Mouse (Mus musculus) midbrain, embryonic 13.5 days (tissue): ENCODE data around the gene Mecom. TPM values are rescaled to one million over a fixed set of nuclear protein-coding genes. Genes with fewer than 3 reads are reported as not detected.
"Not testable (repeated sequence)": the region's sequence is repeated elsewhere in the genome, so short reads cannot be mapped to it uniquely, and the experiment has no call there.

ENCODE experiments used
- ATAC-seq: fragments of 200-750 bp; cut with Nextera tagmentation; 2 replicates; pipeline ENCODE4 v1.8.0; 2017; ENCODE audit warnings: mild to moderate bottlenecking, moderate TSS enrichment, moderate library complexity
- H3K27ac ChIP-seq: fragments of 300-500 bp; sonication (generic); 2 replicates; pipeline ENCODE4 v1.5.1; 2015; ENCODE audit warnings: inconsistent platforms, mild to moderate bottlenecking, moderate library complexity
- H3K27me3 ChIP-seq: fragments of 300-500 bp; sonication (generic); 2 replicates; pipeline ENCODE4 v1.6.1; 2015; ENCODE audit warnings: mild to moderate bottlenecking, inconsistent platforms
- H3K36me3 ChIP-seq: fragments of 300-500 bp; sonication (generic); 2 replicates; pipeline ENCODE4 v1.6.1; 2015; ENCODE audit warnings: mild to moderate bottlenecking, inconsistent platforms
- H3K4me1 ChIP-seq: fragments of 300-500 bp; sonication (generic); replicated peaks from 2 replicates; pipeline ENCODE4 v1.6.1; 2015; ENCODE audit warnings: inconsistent platforms
- H3K4me2 ChIP-seq: fragments of 300-500 bp; sonication (generic); replicated peaks from 2 replicates; pipeline ENCODE4 v1.6.1; 2015; ENCODE audit warnings: moderate library complexity, mild to moderate bottlenecking, inconsistent platforms
- H3K4me3 ChIP-seq: fragments of 300-500 bp; sonication (generic); replicated peaks from 2 replicates; pipeline ENCODE4 v1.5.1; 2015; ENCODE audit warnings: mild to moderate bottlenecking, inconsistent platforms
- H3K9ac ChIP-seq: fragments of 300-500 bp; sonication (generic); replicated peaks from 2 replicates; pipeline ENCODE4 v1.6.1; 2015; ENCODE audit warnings: mild to moderate bottlenecking, inconsistent platforms
- H3K9me3 ChIP-seq: fragments of 300-500 bp; sonication (generic); 2 replicates; pipeline ENCODE4 v1.6.1; 2016; ENCODE audit warnings: mild to moderate bottlenecking, inconsistent platforms
- WGBS: fragments of 180-500 bp; shearing (Covaris S2); methylation state at CpG from one replicate; pipeline ENCODE4 v1.1.7; 2015; 5-methylcytosine and 5-hydroxymethylcytosine counted together
- polyA plus RNA-seq: library from polyadenylated mRNA; unstranded; fragments of >200 nt; fragmentation: Nextera tagmentation; extraction: Ambion mirVana; gene quantifications from 2 replicates; pipeline ENCODE4 v1.2.1, GENCODE M21; 2015

Mecom gene
- polyA plus RNA-seq, 1 experiment from 2014 or later = 11.1 TPM

DNA sequence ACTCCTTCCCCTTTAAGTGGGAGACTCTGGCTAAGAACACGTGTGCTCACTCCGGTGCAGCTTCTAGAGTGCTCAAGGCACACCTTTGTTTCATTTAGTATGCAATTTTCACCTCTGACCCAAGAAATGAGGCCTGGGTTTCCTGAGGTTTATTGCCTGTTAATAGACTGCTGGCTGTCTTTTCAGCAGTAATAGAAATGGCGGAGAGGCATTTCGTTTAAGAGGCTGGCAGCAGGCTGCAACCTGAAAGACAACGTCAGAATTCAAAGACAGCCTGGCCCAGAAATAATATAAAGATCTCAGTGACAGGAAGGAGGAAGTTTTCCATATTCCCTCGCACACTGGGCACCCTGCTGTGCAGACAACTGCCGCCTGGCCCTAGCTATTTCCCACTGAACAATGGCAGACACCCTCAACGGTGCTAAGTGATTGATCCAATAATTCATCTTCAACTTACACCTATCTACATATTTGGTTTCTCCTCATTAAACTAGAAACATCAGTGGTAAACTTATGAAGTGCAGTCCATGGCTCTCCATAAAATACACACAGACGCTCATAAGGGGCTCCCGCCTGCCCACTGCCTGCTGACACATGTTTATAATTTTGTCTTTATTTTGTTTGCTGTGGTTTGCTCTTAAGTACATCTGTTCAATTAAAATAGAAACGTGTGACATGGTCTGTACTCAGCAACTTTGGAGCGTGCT is 319.7 kb downstream of the Mecom start:
- WGBS = 40% methylated on average over 12 of the region's 12 CpGs
- peaks cover 25% of the 10 kb centered on the region for H3K4me1 ChIP-seq
- H3K36me3 ChIP-seq = no peaks in the 10 kb centered on the region
- H3K4me3 ChIP-seq = no peak overlapping the region
- no peak overlapping the region for H3K9ac ChIP-seq
- peak overlapping the region; percentile 6; the same call in 1 of the 2 replicates for H3K4me2 ChIP-seq
- no peak for ATAC-seq
- no peak overlapping the region for H3K27ac ChIP-seq
- H3K9me3 ChIP-seq = no peaks in the 10 kb centered on the region
- peaks cover 30% of the 10 kb centered on the region for H3K27me3 ChIP-seq

DNA sequence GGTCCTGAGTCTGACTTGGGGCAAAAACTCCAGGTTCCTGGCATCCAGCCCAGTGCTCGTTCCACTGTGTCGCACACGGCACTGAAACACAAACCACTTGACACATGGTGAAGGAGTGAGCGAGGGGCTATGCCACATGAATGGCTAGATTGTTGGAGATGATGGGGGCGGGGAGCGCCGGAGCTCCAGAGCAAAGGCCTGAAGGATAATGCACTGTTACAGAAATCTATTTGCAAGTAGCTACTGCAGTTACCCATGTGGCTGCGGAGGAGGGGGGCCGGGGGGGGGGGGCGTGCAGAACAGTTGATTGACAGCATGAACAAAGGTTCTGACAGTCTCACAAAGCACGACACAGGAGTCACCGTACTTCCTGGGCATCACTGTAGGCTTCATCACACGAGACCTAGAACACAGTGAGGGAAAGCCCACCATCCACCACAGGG is 320.9 kb downstream of the Mecom start:
- no peak overlapping the region for H3K27ac ChIP-seq
- peak overlapping the region; percentile 18 for H3K4me2 ChIP-seq
- WGBS = 15% methylated on average over 13 of the region's 13 CpGs
- H3K27me3 ChIP-seq = peaks cover 40% of the 10 kb centered on the region
- no peak overlapping the region for H3K9ac ChIP-seq
- peaks cover 30% of the 10 kb centered on the region for H3K4me1 ChIP-seq
- H3K4me3 ChIP-seq = no peak overlapping the region
- H3K9me3 ChIP-seq = no peaks in the 10 kb centered on the region
- no peaks in the 10 kb centered on the region for H3K36me3 ChIP-seq
- peak; percentile 96 for ATAC-seq

DNA sequence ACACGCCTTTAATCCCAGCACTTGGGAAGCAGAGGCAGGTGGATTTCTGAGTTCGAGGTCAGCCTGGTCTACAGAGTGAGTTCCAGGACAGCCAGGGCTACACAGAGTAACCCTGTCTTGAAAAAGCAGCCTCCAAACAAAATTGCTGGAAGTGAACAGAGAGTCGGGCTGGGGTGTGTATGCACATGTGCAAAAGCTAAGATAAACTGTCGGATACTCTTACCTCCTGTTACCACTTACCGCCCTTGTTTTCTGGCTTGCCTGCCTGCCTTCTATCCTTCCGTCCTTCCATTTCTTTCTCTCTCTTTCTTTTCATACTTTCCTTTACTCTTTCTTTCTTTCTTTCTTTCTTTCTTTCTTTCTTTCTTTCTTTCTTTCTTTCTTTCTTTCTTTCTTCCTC is 322.6 kb downstream of the Mecom start:
- 92% methylated on average over 6 of the region's 6 CpGs for WGBS
- not testable (repeated sequence) for H3K27ac ChIP-seq, H3K4me2 ChIP-seq, ATAC-seq, H3K36me3 ChIP-seq, H3K9me3 ChIP-seq, H3K9ac ChIP-seq, H3K4me3 ChIP-seq
- Histone ChIP-seq H3K27me3 (peaks cover 56% of the 10 kb centered on the region), H3K4me1 (peaks cover 45% of the 10 kb centered on the region)

DNA sequence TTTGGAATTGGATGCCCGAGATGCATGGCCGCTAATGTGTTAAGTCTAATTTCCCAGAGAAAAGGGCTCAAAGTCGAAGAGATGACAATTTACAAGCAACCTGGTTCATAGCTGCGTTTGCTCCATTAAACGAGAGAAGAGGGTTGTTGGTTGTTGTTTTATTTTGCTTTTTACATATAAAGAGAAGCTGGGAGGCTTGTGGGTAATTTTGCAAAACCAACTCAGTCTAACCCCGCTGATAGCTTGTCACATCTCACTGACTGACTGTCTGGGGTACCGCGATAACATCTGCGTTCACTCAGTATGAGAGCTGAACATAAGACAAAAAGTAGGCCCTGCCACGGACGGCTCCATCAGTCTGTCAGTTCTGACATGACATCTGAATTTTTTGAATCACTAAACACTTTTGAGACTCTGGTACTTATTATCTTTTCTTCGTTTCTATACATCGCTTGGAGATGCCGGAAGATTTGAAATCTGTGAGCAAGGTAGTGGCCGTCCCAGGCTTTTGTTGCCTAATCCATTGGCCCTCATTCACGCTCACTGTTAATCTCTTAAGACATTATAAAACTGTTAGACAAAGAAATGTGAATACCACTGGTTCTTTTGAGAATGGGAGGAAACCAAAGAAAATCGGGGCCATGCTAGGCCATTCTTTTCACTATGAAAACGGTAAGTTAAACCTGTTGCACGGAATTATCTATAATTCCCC is 327.0 kb downstream of the Mecom start:
- peak overlapping the region; percentile 38 for H3K4me2 ChIP-seq
- H3K9me3 ChIP-seq = no peaks in the 10 kb centered on the region
- no peak overlapping the region for H3K9ac ChIP-seq
- H3K27ac ChIP-seq = no peak overlapping the region
- H3K4me1 ChIP-seq = peaks cover 36% of the 10 kb centered on the region
- peaks cover 76% of the 10 kb centered on the region for H3K27me3 ChIP-seq
- ATAC-seq = peak; percentile 73; the same call in 1 of the 2 replicates
- 6% methylated on average over 19 of the region's 19 CpGs for WGBS
- H3K36me3 ChIP-seq = no peaks in the 10 kb centered on the region
- 0 out of 2 replicates have a peak overlapping the region, but pooled peaks have one; percentile 3 for H3K4me3 ChIP-seq

DNA sequence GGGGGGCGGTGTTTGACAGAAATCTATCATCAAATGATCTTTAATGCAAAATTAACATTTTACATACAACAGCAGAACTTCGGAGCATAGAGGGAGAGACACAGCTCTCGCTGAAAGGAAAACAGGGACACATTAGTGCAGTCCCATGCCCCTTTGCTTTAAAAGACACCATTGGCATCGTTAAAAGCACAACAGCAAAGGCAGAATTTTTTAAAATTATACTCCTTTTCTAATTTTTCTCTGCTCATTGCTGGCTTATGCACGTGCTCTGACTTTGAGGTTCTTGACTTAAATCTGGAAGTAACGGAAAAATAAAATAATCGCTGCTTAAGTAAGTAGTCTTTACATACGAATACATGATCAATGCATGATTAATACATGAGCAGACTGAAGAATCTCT is 327.9 kb downstream of the Mecom start:
- peak overlapping the region; percentile 53 for H3K4me2 ChIP-seq
- H3K36me3 ChIP-seq = no peaks in the 10 kb centered on the region
- H3K27me3 ChIP-seq = peaks cover 69% of the 10 kb centered on the region
- H3K9ac ChIP-seq = no peak overlapping the region
- peak overlapping the region; percentile 25 for H3K4me3 ChIP-seq
- peaks cover 35% of the 10 kb centered on the region for H3K4me1 ChIP-seq
- no peaks in the 10 kb centered on the region for H3K9me3 ChIP-seq
- ATAC-seq = no peak
- H3K27ac ChIP-seq = no peak overlapping the region
- 11% methylated on average over 8 of the region's 8 CpGs for WGBS

DNA sequence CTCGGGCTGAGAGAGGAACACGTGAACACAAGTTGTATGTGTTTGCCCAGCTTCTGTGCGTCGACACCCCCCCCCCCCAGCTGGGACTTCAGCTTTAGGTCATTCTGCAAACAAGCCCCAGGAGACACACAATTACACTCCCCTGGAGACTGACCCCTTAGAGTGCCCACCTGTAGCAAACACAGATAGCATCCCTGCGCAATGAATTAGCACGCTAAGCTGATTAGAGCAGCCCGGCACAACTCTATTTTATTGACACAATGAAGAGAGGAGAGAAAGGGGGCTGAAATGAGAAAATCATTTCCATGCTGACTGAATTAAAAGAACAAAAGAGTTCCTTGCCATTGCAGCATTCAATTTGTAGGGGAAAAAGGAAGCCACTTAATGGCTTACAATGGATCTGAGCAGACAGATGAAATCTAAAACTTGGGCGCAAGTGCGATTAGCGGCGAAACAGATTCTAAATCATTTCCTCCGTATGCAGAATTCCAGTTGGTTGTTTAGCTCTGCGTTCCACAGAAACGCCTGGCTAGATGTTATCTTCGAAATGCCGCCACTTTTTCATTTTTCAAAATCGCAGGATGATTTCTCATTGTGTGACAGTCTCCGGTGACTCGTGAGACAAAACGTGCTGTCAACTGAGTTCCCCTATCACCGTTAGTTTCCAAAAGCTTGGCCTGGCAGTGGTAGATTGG is 328.5 kb downstream of the Mecom start:
- Histone ChIP-seq H3K4me3 (peak overlapping the region; percentile 25), H3K36me3 (no peaks in the 10 kb centered on the region), H3K9me3 (no peaks in the 10 kb centered on the region), H3K4me2 (peak overlapping the region; percentile 53), H3K27ac (no peak overlapping the region), H3K27me3 (peaks cover 69% of the 10 kb centered on the region), H3K9ac (no peak overlapping the region), H3K4me1 (peaks cover 35% of the 10 kb centered on the region)
- WGBS = 1% methylated on average over 21 of the region's 21 CpGs
- peak; percentile 77 for ATAC-seq

DNA sequence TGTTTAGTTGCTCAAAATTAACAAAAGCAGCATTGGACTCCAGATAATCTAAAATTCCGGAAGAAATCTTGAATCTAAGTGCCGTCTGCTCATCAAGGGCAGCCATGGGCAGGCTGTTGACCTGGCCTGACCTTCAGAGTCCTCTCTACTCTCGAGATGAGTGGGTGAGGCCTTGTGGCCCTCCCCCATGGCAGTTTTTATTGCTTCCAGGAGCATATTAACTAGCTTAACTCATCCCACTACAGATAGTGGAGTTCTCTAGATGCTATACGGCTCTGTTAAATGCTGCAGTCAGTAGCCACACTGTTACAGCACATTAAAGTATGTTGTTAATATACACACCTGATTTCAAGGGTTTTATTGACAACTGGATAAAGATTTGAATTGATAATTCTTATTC is 333.2 kb downstream of the Mecom start:
- no peaks in the 10 kb centered on the region for H3K36me3 ChIP-seq
- WGBS = 61% methylated on average over 4 of the region's 4 CpGs
- no peak for ATAC-seq
- H3K27me3 ChIP-seq = peaks cover 40% of the 10 kb centered on the region
- H3K9ac ChIP-seq = no peak overlapping the region
- H3K4me2 ChIP-seq = no peak overlapping the region
- H3K4me1 ChIP-seq = peaks cover 23% of the 10 kb centered on the region
- no peaks in the 10 kb centered on the region for H3K9me3 ChIP-seq
- no peak overlapping the region for H3K4me3 ChIP-seq
- no peak overlapping the region for H3K27ac ChIP-seq

DNA sequence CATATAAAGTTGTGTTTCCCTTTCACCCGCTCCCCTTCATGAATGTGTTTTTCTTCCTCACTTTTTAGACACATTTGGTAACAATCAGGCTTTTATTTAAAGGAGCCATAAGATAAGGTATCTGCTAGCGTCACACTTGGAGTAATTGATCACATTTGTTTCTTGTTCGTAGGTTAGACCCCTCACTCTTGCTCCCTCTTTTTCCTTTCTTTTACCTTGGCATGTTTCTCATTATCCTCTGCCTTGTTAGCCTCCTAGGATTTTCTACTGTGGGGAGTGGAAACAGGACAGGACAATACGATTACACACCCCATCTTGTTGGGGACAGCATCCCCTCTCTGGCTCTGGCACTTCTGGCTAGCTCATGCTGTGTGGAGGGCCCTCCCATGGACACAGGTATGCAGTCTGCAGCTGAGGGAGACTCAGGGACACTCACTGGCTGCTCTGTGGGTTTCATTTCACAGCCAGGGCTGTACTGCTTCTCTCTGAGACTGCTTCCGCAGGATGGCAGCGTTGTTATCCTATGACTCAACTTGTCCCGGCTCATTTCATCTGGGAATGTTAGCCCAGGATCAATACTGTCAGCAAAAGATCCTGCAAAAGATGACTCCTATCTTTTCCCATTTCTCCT is 334.2 kb downstream of the Mecom start:
- H3K36me3 ChIP-seq = no peaks in the 10 kb centered on the region
- no peak overlapping the region for H3K9ac ChIP-seq
- H3K4me1 ChIP-seq = peaks cover 14% of the 10 kb centered on the region
- H3K9me3 ChIP-seq = no peaks in the 10 kb centered on the region
- H3K27ac ChIP-seq = no peak overlapping the region
- peaks cover 39% of the 10 kb centered on the region for H3K27me3 ChIP-seq
- WGBS = 29% methylated on average over 7 of the region's 7 CpGs
- H3K4me3 ChIP-seq = no peak overlapping the region
- H3K4me2 ChIP-seq = no peak overlapping the region
- no peak for ATAC-seq

DNA sequence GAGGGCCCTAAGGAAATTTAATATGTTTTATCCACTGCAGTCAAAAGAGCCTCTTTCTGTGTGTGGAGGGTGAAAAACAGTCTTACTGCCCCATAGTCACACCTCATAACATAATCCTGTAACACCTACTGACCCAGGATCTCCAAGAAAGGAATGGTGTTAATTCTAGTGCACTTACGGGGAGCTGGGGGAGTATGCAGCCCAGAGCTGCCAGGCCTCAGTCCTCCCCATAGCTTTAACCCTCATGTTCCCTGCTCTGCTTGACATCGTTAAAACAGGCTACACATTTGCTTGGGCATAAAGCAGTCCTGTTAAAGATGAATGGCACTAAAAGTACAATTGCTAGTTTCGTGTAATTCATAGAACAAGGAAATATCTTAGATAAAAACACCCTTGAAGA is 335.0 kb downstream of the Mecom start:
- no peak for ATAC-seq
- Histone ChIP-seq H3K4me2 (no peak overlapping the region), H3K9me3 (no peaks in the 10 kb centered on the region), H3K9ac (no peak overlapping the region), H3K27ac (no peak overlapping the region), H3K27me3 (peaks cover 31% of the 10 kb centered on the region), H3K4me3 (no peak overlapping the region), H3K36me3 (no peaks in the 10 kb centered on the region), H3K4me1 (peaks cover 16% of the 10 kb centered on the region)
- WGBS = 64% methylated on average over 3 of the region's 3 CpGs

DNA sequence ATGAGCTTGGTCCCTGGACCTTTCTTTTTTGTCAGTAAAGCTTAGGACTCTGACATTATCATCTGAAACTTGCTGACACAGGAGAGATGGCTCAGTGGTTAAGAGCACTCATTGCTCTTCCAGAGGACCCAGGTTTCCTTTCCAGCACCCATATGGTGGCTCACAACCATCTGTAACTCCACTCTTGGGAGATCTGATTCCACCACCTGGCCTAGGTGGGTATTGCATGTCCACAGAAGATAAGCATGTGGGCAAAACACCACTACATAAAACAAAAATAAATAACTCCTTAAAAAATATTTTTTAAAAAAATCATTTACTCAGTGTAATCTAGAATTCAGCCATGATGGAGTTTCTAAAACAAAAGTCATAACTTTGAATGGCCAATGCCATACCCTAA is 338.7 kb downstream of the Mecom start:
- Histone ChIP-seq H3K4me2 (no peak overlapping the region), H3K4me1 (peaks cover 20% of the 10 kb centered on the region), H3K9ac (no peak overlapping the region), H3K9me3 (no peaks in the 10 kb centered on the region), H3K27ac (no peak overlapping the region), H3K36me3 (no peaks in the 10 kb centered on the region), H3K27me3 (peaks cover 9% of the 10 kb centered on the region), H3K4me3 (no peak overlapping the region)
- no peak for ATAC-seq

DNA sequence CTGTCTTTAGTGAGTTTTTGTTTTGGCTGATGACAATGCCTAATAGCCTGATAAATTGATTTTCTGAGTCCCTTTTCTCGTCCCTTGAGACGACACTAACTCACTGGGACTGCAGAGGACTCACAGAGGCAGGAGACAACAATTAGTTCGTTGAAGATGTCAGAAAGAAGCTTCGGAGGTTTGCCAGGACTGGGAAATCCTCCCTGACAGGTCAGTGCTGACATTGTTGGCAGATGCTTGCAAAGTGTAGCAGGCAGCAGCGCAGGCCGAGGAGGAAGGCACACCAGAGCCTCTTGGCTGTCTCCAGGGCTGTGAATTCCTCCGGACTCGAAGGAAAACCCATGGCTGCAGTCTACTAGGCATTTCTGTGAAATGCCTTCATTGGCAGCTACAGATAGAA is 339.9 kb downstream of the Mecom start:
- H3K4me3 ChIP-seq = no peak overlapping the region
- 0 out of 2 replicates have a peak, but pooled peaks cover 3% of the 10 kb centered on the region for H3K27me3 ChIP-seq
- 40% methylated on average over 8 of the region's 8 CpGs for WGBS
- peaks cover 9% of the 10 kb centered on the region for H3K4me1 ChIP-seq
- peak overlapping the region; percentile 20; the same call in 1 of the 2 replicates for H3K4me2 ChIP-seq
- no peak for ATAC-seq
- no peak overlapping the region for H3K27ac ChIP-seq
- H3K9me3 ChIP-seq = no peaks in the 10 kb centered on the region
- no peak overlapping the region for H3K9ac ChIP-seq
- H3K36me3 ChIP-seq = no peaks in the 10 kb centered on the region
